Mouse (Mus musculus) left cerebral cortex, adult 18-20 months (tissue): ENCODE data around the gene Mmp27. TPM values are rescaled to one million over a fixed set of nuclear protein-coding genes. Genes with fewer than 3 reads are reported as not detected.

Source experiments
- DNase-seq, 2 experiments: peaks; one replicate each; pipeline ENCODE4 v3.0.0; 2021 to 2022; ENCODE audit warnings: low spot score in 2 of 2, mixed read lengths in 1 of 2
- long read RNA-seq, 2 experiments: library from polyadenylated mRNA; stranded (forward); transcript quantifications; one replicate each; pipeline ENCODE4 v2.0.0; 2021
- total RNA-seq, 2 experiments: library from RNA; stranded (reverse); gene quantifications; 2 replicates each; pipeline ENCODE4 v1.2.3; 2021

Mmp27 gene
- total RNA-seq, result not detected
- long read RNA-seq, experiment 1, result 0 reads
- long read RNA-seq, experiment 2, result 0 reads

- DNase-seq, result no peak
These were observed at the start of gene Mmp27 for GRCm38 (mm10) chr9:7571162-7571561. Mmp27 (plus strand) TSS chr9:7571396.

GRCm38 (mm10) chr9:7526255-7526940 lies 44.8 kb upstream of the Mmp27 start:
- DNase-seq, result no peak

GRCm38 (mm10) chr9:7542763-7543162 lies 28.4 kb upstream of the Mmp27 start:
- DNase-seq, result no peak

- DNase-seq, result no peak
These were observed 26.2 kb upstream of the Mmp27 start for GRCm38 (mm10) chr9:7544923-7545457.

GRCm38 (mm10) chr9:7545471-7545870 lies 25.7 kb upstream of the Mmp27 start:
- DNase-seq, result no peak

- no peak for DNase-seq
These were observed 25.3 kb upstream of the Mmp27 start for GRCm38 (mm10) chr9:7545920-7546319.

- no peak for DNase-seq
These were observed 19.3 kb upstream of the Mmp27 start for GRCm38 (mm10) chr9:7551943-7552342.

- DNase-seq, result no peak
These were observed 17.7 kb upstream of the Mmp27 start for GRCm38 (mm10) chr9:7553536-7553935.

- peak; percentile 7 to 11 for DNase-seq
These were observed 16.8 kb upstream of the Mmp27 start for GRCm38 (mm10) chr9:7554382-7554781.

GRCm38 (mm10) chr9:7558221-7559017 lies 12.8 kb upstream of the Mmp27 start, which contains the start of gene Mmp8:
Mmp8 (plus strand) TSS chr9:7558456.
- DNase-seq, result no peak

- DNase-seq, result no peak
These were observed 11.2 kb upstream of the Mmp27 start for GRCm38 (mm10) chr9:7560026-7560425.

- no peak for DNase-seq
These were observed 3.8 kb upstream of the Mmp27 start for GRCm38 (mm10) chr9:7567376-7567775.

- DNase-seq, result no peak
These were observed 3.3 kb upstream of the Mmp27 start for GRCm38 (mm10) chr9:7567923-7568322.

- DNase-seq, result no peak
These were observed 711 bp upstream of the Mmp27 start for GRCm38 (mm10) chr9:7570485-7570884.

GRCm38 (mm10) chr9:7572188-7572587 lies 992 bp downstream of the Mmp27 start:
- no peak for DNase-seq

- DNase-seq, result no peak
These were observed 1.6 kb downstream of the Mmp27 start for GRCm38 (mm10) chr9:7572663-7573308.

- no peak for DNase-seq
These were observed 4.3 kb downstream of the Mmp27 start for GRCm38 (mm10) chr9:7575526-7575925.

GRCm38 (mm10) chr9:7577371-7577770 lies 6.2 kb downstream of the Mmp27 start:
- no peak for DNase-seq

- DNase-seq, result no peak
These were observed 18.9 kb downstream of the Mmp27 start for GRCm38 (mm10) chr9:7590063-7590462.

- no peak for DNase-seq
These were observed 22.1 kb downstream of the Mmp27 start for GRCm38 (mm10) chr9:7593272-7593812.

GRCm38 (mm10) chr9:7594816-7595540 lies 23.8 kb downstream of the Mmp27 start:
- DNase-seq, result peak; percentile 78 to 83
